Mouse (Mus musculus) G1E (cell line): ENCODE data around the gene Tmed1. TPM values are rescaled to one million over a fixed set of nuclear protein-coding genes. Genes with fewer than 3 reads are reported as not detected.
"Not testable (repeated sequence)": the region's sequence is repeated elsewhere in the genome, so short reads cannot be mapped to it uniquely, and the experiment has no call there.

ENCODE experiments used
- ATAC-seq: 2 replicates; pipeline ENCODE4 v1.8.0; 2016; ENCODE audit warnings: mild to moderate bottlenecking; ENCODE audit not compliant: insufficient number of reproducible peaks, poor library complexity, low FRiP score, severe bottlenecking; ENCODE audit errors: extremely low read depth
- DNase-seq: peaks from one replicate; pipeline ENCODE4 v3.0.0; 2012; ENCODE audit warnings: low spot score
- H3K27me3 ChIP-seq: 2 replicates; pipeline ENCODE4 v1.6.1; 2012; ENCODE audit warnings: mild to moderate bottlenecking, low read length, inconsistent platforms; ENCODE audit not compliant: insufficient read depth
- H3K36me3 ChIP-seq: replicated peaks from 2 replicates; pipeline ENCODE3; 2012; ENCODE audit warnings: mild to moderate bottlenecking, inconsistent platforms
- H3K4me1 ChIP-seq: 2 replicates; pipeline ENCODE4 v1.6.1; 2012; ENCODE audit warnings: low read depth, low read length, inconsistent platforms, mixed read lengths; ENCODE audit not compliant: insufficient read depth
- H3K4me3 ChIP-seq: 2 replicates; pipeline ENCODE4 v1.5.1; 2012; ENCODE audit warnings: low read depth, mild to moderate bottlenecking, inconsistent platforms, low read length, moderate library complexity, mixed read lengths
- H3K9me3 ChIP-seq: replicated peaks from 2 replicates; pipeline ENCODE4 v1.6.1; 2012; ENCODE audit warnings: inconsistent platforms
- CTCF ChIP-seq: IDR thresholded peaks from 2 replicates; pipeline ENCODE4 v1.5.1; 2012; ENCODE audit warnings: low read depth, low read length, inconsistent platforms, mixed read lengths
- GATA1 ChIP-seq: IDR thresholded peaks from 2 replicates; pipeline ENCODE4 v1.6.1; 2012; ENCODE audit warnings: borderline replicate concordance, low read length, inconsistent platforms, mixed read lengths
- GATA2 ChIP-seq: IDR thresholded peaks from 2 replicates; pipeline ENCODE4 v1.6.1; 2012; ENCODE audit warnings: low read depth, low read length, inconsistent platforms, borderline replicate concordance
- POLR2AphosphoS5 ChIP-seq: IDR thresholded peaks from 2 replicates; pipeline ENCODE4 v1.6.1; 2012; ENCODE audit warnings: low read depth, low read length, inconsistent platforms; ENCODE audit not compliant: insufficient replicate concordance
- TAL1 ChIP-seq: conservative IDR thresholded peaks from 2 replicates; pipeline ENCODE4 v1.6.1; 2012; ENCODE audit warnings: low read depth, low read length, inconsistent platforms, mixed read lengths
- polyA plus RNA-seq: library from polyadenylated mRNA; stranded (reverse); fragments of >175 nt; gene quantifications from 2 replicates; pipeline ENCODE4 v1.2.3, GENCODE M21; 2012
- total RNA-seq, 2 experiments: library from RNA; stranded (forward) in 1 of 2; stranded (reverse) in 1 of 2; fragments of 200-1000 nt in 1 of 2; fragments of >200 nt in 1 of 2; fragmentation: Nextera tagmentation in 1 of 2; gene quantifications; 2 replicates each; pipeline ENCODE4 v1.2.3; 2014 to 2017

Gene Tmed1
- total and polyA plus RNA-seq, 3 experiments = 2.4 to 8.0 (median 6.3) TPM

- no peak for DNase-seq
- Histone ChIP-seq H3K9me3 (no peaks in the 10 kb centered on the region), H3K27me3 (no peaks in the 10 kb centered on the region), H3K4me3 (no peak overlapping the region), H3K4me1 (peaks cover 44% of the 10 kb centered on the region), H3K36me3 (peaks cover 84% of the 10 kb centered on the region)
- TF ChIP-seq GATA2 (no peak), CTCF (no peak), GATA1 (no peak), POLR2AphosphoS5 (no peak), TAL1 (no peak)
- no peak for ATAC-seq
These were observed 43.7 kb upstream of the Tmed1 start for GRCm38 (mm10) chr9:21553607-21554273.

- DNase-seq (no peak), ATAC-seq (no peak)
- H3K36me3 ChIP-seq = peaks cover 69% of the 10 kb centered on the region
- H3K9me3 ChIP-seq = no peaks in the 10 kb centered on the region
- TF ChIP-seq GATA1 (no peak), CTCF (no peak), POLR2AphosphoS5 (no peak), GATA2 (no peak)
- H3K27me3 ChIP-seq = no peaks in the 10 kb centered on the region
- H3K4me3 ChIP-seq = no peak overlapping the region
- H3K4me1 ChIP-seq = peaks cover 36% of the 10 kb centered on the region
These were observed 41.0 kb upstream of the Tmed1 start for GRCm38 (mm10) chr9:21551049-21551448.

- Histone ChIP-seq H3K4me3 (peak overlapping the region; percentile 83), H3K4me1 (peaks cover 37% of the 10 kb centered on the region), H3K9me3 (no peaks in the 10 kb centered on the region), H3K27me3 (no peaks in the 10 kb centered on the region), H3K36me3 (peaks cover 36% of the 10 kb centered on the region)
- TF ChIP-seq TAL1 (no peak), POLR2AphosphoS5 (no peak), GATA1 (no peak), GATA2 (no peak), CTCF (no peak)
- ATAC-seq (no peak), DNase-seq (peak; percentile 37)
These were observed 37.3 kb upstream of the Tmed1 start for GRCm38 (mm10) chr9:21547075-21547941.

- ATAC-seq (no peak), DNase-seq (no peak)
- Histone ChIP-seq H3K27me3 (no peaks in the 10 kb centered on the region), H3K4me1 (peaks cover 37% of the 10 kb centered on the region), H3K36me3 (peaks cover 33% of the 10 kb centered on the region), H3K9me3 (no peaks in the 10 kb centered on the region), H3K4me3 (peak within 1 kb of the TSS; percentile 83)
- peak; percentile 42; the same call in 1 of the 2 replicates for TF ChIP-seq CTCF
- TF ChIP-seq POLR2AphosphoS5 = no peak
These were observed 36.7 kb upstream of the Tmed1 start, which contains the start of gene Carm1 for GRCm38 (mm10) chr9:21546789-21547074. Carm1 (plus strand) TSS chr9:21546894.

- Histone ChIP-seq H3K4me3 (peak overlapping the region; percentile 83), H3K36me3 (peaks cover 28% of the 10 kb centered on the region), H3K4me1 (peaks cover 37% of the 10 kb centered on the region), H3K9me3 (no peaks in the 10 kb centered on the region), H3K27me3 (no peaks in the 10 kb centered on the region)
- DNase-seq (peak; percentile 92), ATAC-seq (peak; percentile 85)
- TF ChIP-seq GATA1 = no peak
- TF ChIP-seq GATA2 = no peak
- no peak for TF ChIP-seq POLR2AphosphoS5
- TF ChIP-seq CTCF = no peak
- no peak for TF ChIP-seq TAL1
These were observed 36.1 kb upstream of the Tmed1 start for GRCm38 (mm10) chr9:21545916-21546788.

GRCm38 (mm10) chr9:21545351-21545915 lies 35.4 kb upstream of the Tmed1 start:
- H3K4me3 ChIP-seq = peak overlapping the region; percentile 83
- TF ChIP-seq TAL1 = no peak
- no peak for TF ChIP-seq GATA2
- no peak for TF ChIP-seq GATA1
- TF ChIP-seq POLR2AphosphoS5 = no peak
- no peak for TF ChIP-seq CTCF
- H3K27me3 ChIP-seq = no peaks in the 10 kb centered on the region
- DNase-seq = peak; percentile 64
- peaks cover 34% of the 10 kb centered on the region for H3K4me1 ChIP-seq
- H3K9me3 ChIP-seq = no peaks in the 10 kb centered on the region
- peak; percentile 46; the same call in 1 of the 2 replicates for ATAC-seq
- H3K36me3 ChIP-seq = peaks cover 21% of the 10 kb centered on the region

- H3K36me3 ChIP-seq, H3K27me3 ChIP-seq, H3K4me3 ChIP-seq, H3K9me3 ChIP-seq, DNase-seq, ATAC-seq: not testable (repeated sequence)
- peaks cover 17% of the 10 kb centered on the region for H3K4me1 ChIP-seq
These were observed 31.9 kb upstream of the Tmed1 start for GRCm38 (mm10) chr9:21542001-21542400.
